Mouse (Mus musculus): ENCODE results near the gene Capn8. TPM values are rescaled to one million over a fixed set of nuclear protein-coding genes. Genes with fewer than 3 reads are reported as not detected.

Gene Capn8
- total RNA-seq, 2 experiments from 2014 or later = not detected

DNA sequence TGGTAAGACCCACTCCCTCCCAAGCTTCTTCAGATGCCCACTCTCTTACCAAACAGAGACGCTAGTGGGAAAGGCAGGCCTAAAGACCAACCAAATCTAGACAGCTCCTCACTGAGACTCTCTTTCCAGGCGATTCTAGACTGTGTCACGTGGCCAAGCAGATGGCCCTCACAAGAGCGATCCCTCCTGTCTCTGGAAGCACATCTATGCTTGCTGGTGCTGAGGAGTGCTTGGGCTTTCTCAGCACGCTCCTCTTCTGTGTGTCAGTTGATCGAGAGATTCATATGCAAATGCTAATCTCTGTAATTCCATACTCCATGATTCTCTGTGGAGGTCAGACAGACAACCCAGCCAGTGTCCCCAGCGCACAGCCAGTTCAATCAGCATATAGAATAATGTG lies 26.7 kb downstream of the Capn8 start:
- TF ChIP-seq CTCF (IDR thresholded peaks at IDR 0.05) = no peak
- intact Hi-C loops (cut with DNase I) = no loop called here
- Histone ChIP-seq H3K27ac (no peak overlapping the region), H3K4me3 (no peak overlapping the region)
- no peak for DNase-seq

DNA sequence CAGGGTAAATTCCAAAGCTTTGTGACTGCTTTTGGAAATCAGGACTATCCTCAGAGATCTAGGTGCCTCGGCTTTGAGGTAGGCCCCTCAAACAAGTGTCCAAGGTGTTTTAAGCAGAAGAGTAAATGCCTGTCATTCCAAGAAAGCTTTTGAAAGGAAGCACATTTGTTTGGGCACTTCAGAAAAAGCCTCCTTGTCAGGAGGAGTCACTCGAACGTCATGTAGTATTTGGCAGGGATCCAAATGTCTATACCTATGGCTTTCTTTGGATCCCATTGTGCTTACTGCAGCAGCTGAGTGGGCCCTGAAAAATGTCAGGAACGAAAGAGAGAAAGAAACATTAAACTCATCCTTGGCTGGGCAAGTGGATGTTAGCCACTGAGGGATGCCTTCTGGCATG lies 27.6 kb downstream of the Capn8 start:
- Histone ChIP-seq H3K27ac (no peak overlapping the region), H3K4me3 (no peak overlapping the region)
- intact Hi-C loops (cut with DNase I) = no loop called here
- no peak for DNase-seq
- TF ChIP-seq CTCF (IDR thresholded peaks at IDR 0.05) = no peak

DNA sequence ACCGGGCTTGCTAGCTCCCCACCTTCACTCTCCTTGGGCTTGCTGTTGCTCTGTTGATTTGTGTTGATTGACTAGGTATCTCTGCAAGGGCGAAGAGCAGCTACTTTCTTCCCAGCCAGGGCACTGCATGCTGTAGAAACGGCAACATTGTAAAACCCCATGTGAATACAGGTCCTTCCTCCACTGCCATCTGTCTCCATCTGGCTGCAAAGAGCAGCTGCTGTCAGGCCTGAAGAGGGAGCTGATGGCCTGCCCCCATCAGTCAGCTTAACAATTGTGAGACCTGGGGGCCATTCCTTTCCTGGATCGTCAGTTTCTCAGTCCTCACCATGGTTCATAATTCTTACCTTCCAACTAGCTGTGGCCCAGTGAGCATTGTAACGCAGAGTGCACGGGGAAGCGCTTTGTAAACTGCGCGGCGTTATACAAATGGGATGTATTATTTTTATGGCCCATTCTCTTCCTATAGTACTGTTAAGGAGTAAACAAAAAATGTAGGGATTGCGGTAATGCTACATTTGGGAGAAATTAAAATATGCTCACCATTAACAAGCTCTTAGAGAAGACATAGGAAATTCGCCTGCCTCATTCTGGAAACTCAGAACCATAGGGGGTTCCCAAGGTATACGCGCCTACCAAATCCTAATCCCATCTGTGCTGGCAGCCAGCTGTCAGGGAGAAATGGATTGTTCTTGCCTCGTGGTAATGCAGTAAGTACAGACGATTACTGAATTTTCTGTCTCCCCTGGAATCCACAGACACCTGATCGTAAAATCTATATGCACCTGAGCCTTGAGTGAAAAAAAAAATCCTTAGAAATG lies 40.7 kb downstream of the Capn8 start:
- TF ChIP-seq CTCF (IDR thresholded peaks at IDR 0.05) = peak; percentile 22
- Histone ChIP-seq H3K4me3 (no peak overlapping the region), H3K27ac (no peak overlapping the region)
- intact Hi-C loops (cut with DNase I) = no loop called here
- no peak for DNase-seq

DNA sequence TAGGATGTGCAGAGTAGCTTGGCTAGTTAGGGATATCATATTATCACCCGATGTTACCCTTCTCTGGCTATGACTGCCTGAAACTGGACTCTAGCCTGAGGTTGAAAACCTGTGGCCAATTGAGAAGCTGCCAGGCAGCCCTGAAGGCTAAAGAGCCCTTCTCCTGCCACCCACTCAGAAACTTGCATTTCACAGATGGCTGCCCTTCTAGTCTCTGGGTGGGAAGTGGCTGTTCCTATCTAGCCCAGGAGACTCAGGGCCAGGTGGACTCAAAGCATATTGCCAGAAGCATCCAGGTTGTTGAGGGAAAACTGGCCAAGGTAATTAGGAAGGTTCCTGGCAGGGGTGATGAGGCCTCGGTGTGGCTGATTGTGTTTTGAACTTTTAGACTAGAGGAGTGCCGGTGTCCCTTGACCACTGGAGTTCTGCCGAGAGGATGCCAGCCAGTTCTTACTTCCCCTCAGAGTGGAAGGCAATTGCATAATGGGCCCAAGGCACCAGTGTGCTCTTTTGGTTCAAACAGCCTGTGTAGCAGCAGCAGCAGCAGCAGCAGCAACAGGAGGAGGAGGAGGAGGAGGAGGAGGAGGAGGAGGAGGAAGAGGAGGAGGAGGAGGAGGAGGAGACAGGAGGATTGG lies 45.0 kb downstream of the Capn8 start:
- peak; percentile 44 for DNase-seq
- Histone ChIP-seq H3K27ac (no peak overlapping the region), H3K4me3 (no peak overlapping the region)
- intact Hi-C loops (cut with DNase I) = no loop called here
- no peak for TF ChIP-seq CTCF (IDR thresholded peaks at IDR 0.05)

DNA sequence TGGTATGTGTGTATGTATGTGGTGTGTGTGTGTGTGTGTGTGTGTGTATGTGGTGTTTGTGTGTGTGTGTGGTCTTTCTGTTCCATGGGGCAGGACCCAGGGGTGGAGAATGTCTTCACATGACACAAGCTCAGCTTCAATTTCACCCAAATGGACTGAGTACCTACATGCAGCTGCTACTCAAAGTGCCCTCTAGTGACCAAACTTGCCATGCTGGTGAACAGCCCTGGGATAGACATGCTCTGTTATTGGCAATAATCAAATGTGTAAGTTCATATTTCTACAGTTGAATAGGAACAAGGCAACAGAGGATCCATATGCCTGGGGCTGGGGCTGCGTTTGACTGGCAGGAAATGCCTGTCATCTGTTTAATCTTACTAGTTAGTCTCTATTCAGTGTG lies 50.7 kb downstream of the Capn8 start:
- intact Hi-C loops (cut with DNase I) = no loop called here
- TF ChIP-seq CTCF (IDR thresholded peaks at IDR 0.05) = peak; percentile 11; the same call in 1 of the 2 replicates
- H3K27ac ChIP-seq = no peak overlapping the region
- DNase-seq = no peak
- no peak overlapping the region for H3K4me3 ChIP-seq

DNA sequence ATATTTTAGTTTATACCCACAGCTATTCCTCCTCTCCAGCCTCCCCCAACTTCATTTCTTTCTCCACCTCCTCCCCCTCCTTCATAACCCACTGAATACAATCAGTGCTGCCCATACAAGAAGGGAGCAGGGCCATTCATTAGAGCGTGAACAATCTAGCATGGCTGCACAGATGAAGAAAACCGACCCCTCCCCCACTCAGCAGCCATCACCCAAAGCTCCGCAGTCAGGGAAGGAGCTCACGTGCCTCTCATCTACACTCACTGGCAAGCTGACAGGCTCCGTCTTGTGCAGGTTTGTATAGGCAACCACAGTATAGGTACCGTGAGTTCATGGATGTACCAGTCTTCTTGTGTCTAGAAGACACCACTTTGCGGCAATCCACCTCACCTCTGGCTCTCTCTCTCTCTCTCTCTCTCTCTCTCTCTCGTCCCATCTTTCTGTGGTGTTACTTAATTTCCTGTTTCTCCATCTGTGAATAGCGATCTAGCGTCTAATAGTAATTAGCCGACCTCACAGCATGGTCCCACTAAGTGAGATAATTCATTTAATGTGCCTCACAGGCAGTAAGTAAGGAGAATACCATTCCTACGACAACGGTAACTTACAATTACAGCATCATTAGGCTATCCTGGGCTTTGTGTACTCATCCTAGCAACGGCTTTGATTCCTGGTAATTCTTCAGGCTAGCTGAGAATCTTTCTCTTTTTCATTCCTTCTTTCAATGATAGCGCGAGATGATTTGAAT lies 53.6 kb downstream of the Capn8 start:
- TF ChIP-seq CTCF (IDR thresholded peaks at IDR 0.05) = no peak
- intact Hi-C loops (cut with DNase I) = no loop called here
- no peak overlapping the region for H3K4me3 ChIP-seq
- no peak overlapping the region for H3K27ac ChIP-seq
- no peak for DNase-seq

DNA sequence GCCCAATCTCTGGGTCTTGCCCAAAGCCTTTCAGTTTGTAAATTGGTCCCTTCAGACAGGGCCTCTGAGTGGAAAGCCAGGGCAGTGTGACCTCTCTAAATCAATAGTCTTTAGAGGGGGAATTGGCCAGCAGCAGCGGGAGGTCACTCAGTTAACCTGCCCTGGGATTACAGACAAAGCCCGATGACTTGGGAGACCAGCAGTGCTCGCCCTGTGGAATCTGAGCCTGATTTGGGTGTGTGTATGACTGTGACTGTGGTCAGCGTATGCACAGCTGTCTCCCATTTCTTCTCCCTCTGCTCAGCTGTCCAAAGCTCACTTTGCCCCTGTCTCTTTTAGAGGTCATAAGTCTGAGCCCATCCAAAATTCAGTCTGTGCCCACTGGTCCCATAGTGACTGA lies 55.7 kb downstream of the Capn8 start:
- intact Hi-C loops (cut with DNase I) = no loop called here
- no peak overlapping the region for H3K27ac ChIP-seq
- no peak for TF ChIP-seq CTCF (IDR thresholded peaks at IDR 0.05)
- no peak overlapping the region for H3K4me3 ChIP-seq
- no peak for DNase-seq

DNA sequence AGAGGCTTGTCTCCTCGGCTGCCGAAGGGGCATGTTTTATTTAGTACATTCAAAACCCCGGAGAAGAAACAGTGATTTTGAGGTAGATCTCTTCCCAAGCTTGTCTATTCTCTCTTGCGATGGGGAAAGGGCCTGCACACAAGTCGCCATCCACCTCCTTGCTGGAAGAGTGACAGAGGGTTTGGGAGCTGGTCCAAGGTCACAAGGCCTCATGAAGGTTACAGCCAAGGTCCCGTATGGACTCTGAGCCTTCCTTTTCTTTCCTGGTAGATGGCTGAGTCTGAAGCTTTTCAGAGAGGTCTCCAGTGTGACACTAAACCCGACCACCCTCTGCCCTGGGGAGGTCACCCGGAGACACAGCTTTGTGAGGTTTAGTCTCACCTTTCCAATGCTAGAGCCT lies 56.4 kb downstream of the Capn8 start:
- DNase-seq = no peak
- intact Hi-C loops (cut with DNase I) = no loop called here
- Histone ChIP-seq H3K27ac (no peak overlapping the region), H3K4me3 (no peak overlapping the region)
- TF ChIP-seq CTCF (IDR thresholded peaks at IDR 0.05) = no peak

DNA sequence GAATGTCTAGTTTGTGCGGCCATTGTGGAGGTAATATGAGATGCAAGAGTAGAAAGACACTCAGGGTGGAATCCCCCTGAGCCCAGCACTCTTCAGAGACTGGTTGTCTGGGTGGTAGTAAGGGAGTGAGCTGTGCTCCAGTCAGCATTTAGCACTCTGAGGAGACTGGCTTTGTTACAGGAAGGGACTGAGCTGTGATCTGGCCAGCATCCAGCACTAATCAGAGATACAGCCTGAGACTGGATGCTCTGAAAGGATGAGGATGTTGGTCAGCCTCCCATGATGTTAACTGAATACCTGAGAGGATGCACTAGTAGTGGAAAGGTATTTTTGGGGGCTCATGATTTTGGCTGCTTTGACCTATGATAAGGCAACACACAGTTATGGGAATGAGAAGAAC lies 61.4 kb downstream of the Capn8 start:
- TF ChIP-seq CTCF (IDR thresholded peaks at IDR 0.05) = no peak
- H3K4me3 ChIP-seq = no peak overlapping the region
- no peak overlapping the region for H3K27ac ChIP-seq
- intact Hi-C loops (cut with DNase I) = no loop called here
- DNase-seq = no peak

DNA sequence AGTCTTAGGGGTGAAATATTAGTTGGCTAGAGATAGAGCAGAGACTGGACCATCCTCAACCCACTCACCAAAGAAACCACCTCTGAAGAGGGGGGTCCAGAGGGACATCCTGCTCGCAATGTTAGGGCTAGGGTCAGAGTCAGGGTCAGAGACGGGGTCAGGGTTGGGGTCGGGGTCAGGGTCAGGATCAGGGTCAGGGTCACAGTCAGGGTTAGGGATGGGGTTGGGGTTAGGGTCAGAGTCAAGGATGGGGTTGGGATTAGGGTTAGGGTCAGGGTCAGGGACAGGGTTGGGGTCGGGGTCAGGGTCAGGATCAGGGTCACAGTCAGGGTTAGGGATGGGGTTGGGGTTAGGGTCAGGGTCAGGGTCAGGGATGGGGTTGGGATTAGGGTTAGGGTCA lies 64.4 kb downstream of the Capn8 start:
- TF ChIP-seq CTCF (IDR thresholded peaks at IDR 0.05) = no peak
- no peak for DNase-seq
- Histone ChIP-seq H3K4me3 (no peak overlapping the region), H3K27ac (no peak overlapping the region)
- intact Hi-C loops (cut with DNase I) = no loop called here

DNA sequence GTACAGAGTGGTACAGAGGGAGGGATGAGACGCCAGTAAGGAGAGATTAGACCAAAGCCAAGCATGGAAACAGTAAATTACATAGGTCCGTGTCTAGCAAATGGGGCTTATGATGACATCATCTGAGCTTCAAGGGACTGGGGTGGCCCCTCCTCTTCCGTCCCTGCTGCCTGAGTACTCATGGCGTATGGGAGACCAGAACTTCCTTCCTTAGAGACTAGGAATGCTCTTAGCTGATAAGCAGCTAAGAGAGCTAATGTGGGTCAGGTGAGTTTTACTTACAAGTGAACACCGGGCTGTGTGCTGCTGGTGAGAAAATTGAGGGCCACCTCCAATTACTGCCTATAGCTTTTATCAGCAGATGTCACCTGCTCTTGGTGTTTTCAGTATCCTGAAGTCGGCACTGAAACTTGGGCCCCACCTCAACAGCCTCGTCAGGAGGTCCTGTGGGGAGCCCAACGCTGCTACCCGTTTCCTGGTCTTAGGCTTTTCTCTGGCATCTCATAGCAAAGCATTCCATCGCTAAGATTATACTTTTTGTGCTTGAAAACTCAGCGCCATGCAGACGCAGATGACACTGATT lies 69.0 kb downstream of the Capn8 start:
- no peak for DNase-seq
- H3K27ac ChIP-seq = no peak overlapping the region

DNA sequence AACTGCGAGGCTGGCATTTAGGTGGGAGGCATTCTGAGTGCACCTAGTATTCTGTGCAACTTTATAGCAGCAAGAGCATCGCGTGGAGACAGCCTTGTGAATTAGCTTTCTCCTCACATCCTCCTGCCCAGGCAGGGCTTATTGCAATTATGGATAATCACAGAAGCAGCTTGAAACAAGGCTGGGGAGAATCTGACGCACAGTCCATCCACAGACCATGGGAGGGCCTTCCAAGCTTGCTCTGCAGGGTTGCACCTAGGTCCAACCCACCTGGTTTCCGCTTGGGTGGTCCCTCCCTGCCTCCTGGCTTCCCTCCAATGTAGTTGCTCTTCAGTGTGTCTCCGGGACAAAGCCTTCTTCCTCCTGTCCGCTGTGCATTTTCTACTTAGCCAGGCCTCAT lies 74.2 kb downstream of the Capn8 start:
- Histone ChIP-seq H3K4me3 (no peak overlapping the region), H3K27ac (no peak overlapping the region)
- no peak for DNase-seq
- intact Hi-C loops (cut with DNase I) = no loop called here
- no peak for TF ChIP-seq CTCF (IDR thresholded peaks at IDR 0.05)

More for the DNA sequence above, 69.0 kb downstream of the Capn8 start:
- no peak overlapping the region for H3K4me3 ChIP-seq
- no peak for TF ChIP-seq CTCF (IDR thresholded peaks at IDR 0.05)
- intact Hi-C loops (cut with DNase I) = no loop called here

DNA sequence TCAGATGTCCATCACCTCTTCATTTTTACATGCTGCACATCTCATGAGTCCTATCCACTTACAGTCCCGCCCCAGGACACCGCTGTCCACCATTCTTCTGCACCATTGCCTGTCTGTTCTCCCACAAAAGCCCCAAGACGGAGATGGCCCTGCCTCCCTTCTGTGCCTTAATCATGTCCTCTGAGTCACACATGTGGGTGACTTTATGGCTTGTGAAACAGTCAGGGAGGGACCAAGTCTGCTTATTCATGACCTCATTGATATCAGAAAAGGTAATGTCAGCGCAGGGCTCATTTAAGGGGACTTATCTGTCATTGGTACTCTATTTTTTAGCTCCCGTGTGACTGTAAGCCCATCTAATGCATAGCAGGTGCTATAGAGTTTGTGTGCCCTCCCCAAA lies 74.6 kb downstream of the Capn8 start:
- Histone ChIP-seq H3K27ac (no peak overlapping the region), H3K4me3 (no peak overlapping the region)
- TF ChIP-seq CTCF (IDR thresholded peaks at IDR 0.05) = no peak
- intact Hi-C loops (cut with DNase I) = no loop called here
- DNase-seq = no peak

Data from gastrocnemius, adult 2 months (tissue).